Mouse (Mus musculus): ENCODE measurements around the gene Ryr1.

Gene Ryr1

GRCm38 (mm10) chr7:29124970-29125369 lies at the start of gene Ryr1:
Ryr1 (minus strand) TSS chr7:29125179.
- peak; percentile 72 for DNase-seq

- DNase-seq, result no peak
Measured at GRCm38 (mm10) chr7:29172390-29173016, 47.5 kb upstream of the Ryr1 start.

GRCm38 (mm10) chr7:29171562-29172097 lies 46.7 kb upstream of the Ryr1 start:
- no peak for DNase-seq

GRCm38 (mm10) chr7:29170755-29171561 lies 46.0 kb upstream of the Ryr1 start:
- DNase-seq, result peak; percentile 58

GRCm38 (mm10) chr7:29170066-29170754 lies 45.2 kb upstream of the Ryr1 start, which contains the start of the genes Ggn and Spred3:
Ggn (plus strand) TSS chr7:29170210.
Spred3 (minus strand) TSS chr7:29170411.
- DNase-seq, result peak; percentile 92

- peak; percentile 93 for DNase-seq
Measured at GRCm38 (mm10) chr7:29169231-29170065, 44.5 kb upstream of the Ryr1 start.

- peak; percentile 44 for DNase-seq
Measured at GRCm38 (mm10) chr7:29168791-29169230, 43.8 kb upstream of the Ryr1 start.

GRCm38 (mm10) chr7:29168121-29168695 lies 43.2 kb upstream of the Ryr1 start:
- no peak for DNase-seq

GRCm38 (mm10) chr7:29167656-29168055 lies 42.7 kb upstream of the Ryr1 start:
- DNase-seq, result no peak

- peak; percentile 80 for DNase-seq
Measured at GRCm38 (mm10) chr7:29162750-29163525, 38.0 kb upstream of the Ryr1 start.

- no peak for DNase-seq
Measured at GRCm38 (mm10) chr7:29162294-29162693, 37.3 kb upstream of the Ryr1 start.

- no peak for DNase-seq
Measured at GRCm38 (mm10) chr7:29158264-29158663, 33.3 kb upstream of the Ryr1 start.

- DNase-seq, result peak; percentile 91
Measured at GRCm38 (mm10) chr7:29155838-29156782, 31.1 kb upstream of the Ryr1 start, which contains the start of gene Fam98c. Fam98c (minus strand) TSS chr7:29156234.

- peak; percentile 94 for DNase-seq
Measured at GRCm38 (mm10) chr7:29155196-29155837, 30.3 kb upstream of the Ryr1 start.

GRCm38 (mm10) chr7:29154018-29154720 lies 29.2 kb upstream of the Ryr1 start:
- DNase-seq, result no peak

GRCm38 (mm10) chr7:29151486-29151885 lies 26.5 kb upstream of the Ryr1 start:
- DNase-seq, result no peak

- no peak for DNase-seq
Measured at GRCm38 (mm10) chr7:29148771-29149170, 23.8 kb upstream of the Ryr1 start.

- DNase-seq, result no peak
Measured at GRCm38 (mm10) chr7:29146625-29147367, 21.8 kb upstream of the Ryr1 start.
